Mouse (Mus musculus): ENCODE data around the gene Kcnc3.

DNA sequence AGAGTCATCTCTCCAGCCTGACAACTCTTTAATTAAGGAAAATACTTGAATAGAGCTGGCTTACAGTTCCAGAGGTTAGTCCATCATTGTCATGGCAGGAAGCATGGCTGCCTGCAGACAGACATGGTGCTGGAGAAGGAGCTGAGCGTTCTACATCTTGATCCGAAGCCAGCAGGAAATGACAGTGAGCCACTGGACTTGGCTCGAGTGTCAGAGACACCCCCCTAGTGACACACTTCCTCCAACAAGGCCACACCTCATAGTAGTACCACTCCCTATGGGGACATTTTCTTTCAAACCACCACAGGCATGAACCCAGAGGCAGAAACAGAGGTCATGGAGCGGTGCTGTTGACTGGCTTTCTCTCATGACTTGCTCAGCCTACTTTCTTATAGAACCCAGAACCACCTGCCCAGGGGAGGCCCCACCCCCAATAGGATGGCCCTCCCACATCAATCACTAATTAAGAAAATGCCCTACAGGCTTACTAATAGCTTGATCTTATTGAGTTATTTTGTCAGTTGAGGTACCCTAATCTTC lies 6.1 kb upstream of the Kcnc3 start:
- TF ChIP-seq CHD2 (IDR thresholded peaks at IDR 0.05; ENCODE audit: low read depth, low read length) = no peak
- TF ChIP-seq MAFK (IDR thresholded peaks at IDR 0.05; ENCODE audit: insufficient read depth, low read depth, low read length) = no peak
- no peak for TF ChIP-seq ZNF384 (IDR thresholded peaks at IDR 0.05; ENCODE audit: low read depth, low read length)
- no peak for TF ChIP-seq ZC3H11A (IDR thresholded peaks at IDR 0.05; ENCODE audit: borderline replicate concordance, low read depth, low read length)
- TF ChIP-seq HCFC1 (IDR thresholded peaks at IDR 0.05; ENCODE audit: borderline replicate concordance, insufficient read depth, low read length) = no peak

All from ES-E14 (cell line).